Mouse (Mus musculus) lung, adult 2 months (tissue): ENCODE measurements around the gene Mcf2l.

Experiments used
- CTCF ChIP-seq: fragments of 200-500 bp; IDR thresholded peaks from 2 replicates; pipeline ENCODE4 v1.5.1; 2011; ENCODE audit warnings: mild to moderate bottlenecking, low read length, control low read depth; ENCODE audit not compliant: insufficient read depth
- POLR2A ChIP-seq: fragments of 200-500 bp; IDR thresholded peaks from 2 replicates; pipeline ENCODE4 v1.6.1; 2011; ENCODE audit warnings: low read depth, mild to moderate bottlenecking, control low read depth, low read length, borderline replicate concordance; ENCODE audit errors: extremely low read depth

DNA sequence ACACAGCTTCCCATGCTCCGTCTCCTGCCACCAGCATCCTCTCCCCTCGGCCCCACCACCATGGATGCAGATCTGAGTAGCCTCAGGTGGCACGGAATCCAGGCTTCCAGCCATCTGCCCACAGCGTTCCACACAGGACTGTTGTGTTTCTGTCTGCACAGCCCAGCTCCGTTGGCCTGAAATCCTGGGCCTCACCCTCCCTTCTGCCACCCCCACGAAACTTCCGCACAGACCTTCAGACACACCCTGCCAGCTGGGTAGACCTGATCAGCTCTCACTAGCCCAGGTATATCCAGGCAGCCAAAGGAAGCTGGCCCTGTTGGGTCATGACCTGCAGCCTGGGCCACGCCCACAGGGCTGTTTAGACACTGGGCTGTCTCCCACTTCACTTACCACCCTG is 66.9 kb downstream of the Mcf2l start:
- TF ChIP-seq CTCF = no peak
- no peak for TF ChIP-seq POLR2A
